Mouse (Mus musculus) hindbrain, postnatal 0 days (tissue): Measurements from ENCODE around the gene Vmn1r197. TPM values are rescaled to one million over a fixed set of nuclear protein-coding genes. Genes with fewer than 3 reads are reported as not detected.
"Not testable (repeated sequence)": the region's sequence is repeated elsewhere in the genome, so short reads cannot be mapped to it uniquely, and the experiment has no call there.

Source experiments
- ATAC-seq: fragments of 200-750 bp; cut with Nextera tagmentation; 2 replicates; pipeline ENCODE4 v1.8.0; 2017; ENCODE audit warnings: mild to moderate bottlenecking, moderate TSS enrichment, moderate library complexity
- DNase-seq: peaks from one replicate; pipeline ENCODE4 v3.0.0-alpha.2; 2015; ENCODE audit warnings: low spot score
- H3K27ac ChIP-seq: fragments of 300-500 bp; sonication (generic); 2 replicates; pipeline ENCODE4 v1.5.1; 2014; ENCODE audit warnings: mild to moderate bottlenecking
- H3K27me3 ChIP-seq: fragments of 300-500 bp; sonication (generic); 2 replicates; pipeline ENCODE4 v1.6.1; 2014; ENCODE audit warnings: low read length, mixed read lengths; ENCODE audit not compliant: insufficient read depth
- H3K36me3 ChIP-seq: fragments of 300-500 bp; sonication (generic); 2 replicates; pipeline ENCODE4 v1.6.1; 2014; ENCODE audit warnings: low read length, mixed read lengths; ENCODE audit not compliant: insufficient read depth
- H3K4me1 ChIP-seq: fragments of 300-500 bp; sonication (generic); 2 replicates; pipeline ENCODE4 v1.6.1; 2014; ENCODE audit warnings: antibody characterized with exemption, low read length, mixed read lengths; ENCODE audit not compliant: insufficient read depth
- H3K4me2 ChIP-seq: fragments of 300-500 bp; sonication (generic); 2 replicates; pipeline ENCODE4 v1.6.1; 2014; ENCODE audit warnings: low read depth, mild to moderate bottlenecking, low read length, moderate library complexity, mixed read lengths
- H3K4me3 ChIP-seq: fragments of 300-500 bp; sonication (generic); 2 replicates; pipeline ENCODE4 v1.5.1; 2014; ENCODE audit warnings: low read length
- H3K9ac ChIP-seq: fragments of 300-500 bp; sonication (generic); replicated peaks from 2 replicates; pipeline ENCODE4 v1.6.1; 2014; ENCODE audit warnings: mild to moderate bottlenecking, low read length, moderate library complexity, mixed read lengths
- H3K9me3 ChIP-seq: fragments of 300-500 bp; sonication (generic); 2 replicates; pipeline ENCODE4 v1.6.1; 2016; ENCODE audit warnings: low read length, mixed read lengths
- CTCF ChIP-seq: IDR thresholded peaks from 2 replicates; pipeline ENCODE4 v1.5.1; 2016; ENCODE audit warnings: antibody characterized with exemption, control low read depth, low read depth
- WGBS: fragments of 180-500 bp; shearing (Covaris S2); extraction: QIAGEN DNeasy Blood & Tissue Kit; methylation state at CpG from one replicate; pipeline ENCODE4 v1.1.7; 2014; 5-methylcytosine and 5-hydroxymethylcytosine counted together
- polyA plus RNA-seq: library from polyadenylated mRNA; unstranded; fragments of >200 nt; fragmentation: Nextera tagmentation; extraction: Ambion mirVana; gene quantifications from 2 replicates; pipeline ENCODE4 v1.2.1, GENCODE M21; 2015
- total RNA-seq: library from RNA; depleted of rRNA; stranded (reverse); fragments of >200 nt; gene quantifications from 2 replicates; pipeline ENCODE4 v1.2.3, GENCODE M21; 2014; rRNA removed

The Vmn1r197 gene
- total and polyA plus RNA-seq, 2 experiments from 2014 or later, result not detected

GRCm38 (mm10) chr13:22333269-22333668, 8.9 kb downstream of the Vmn1r197 start:
- DNase-seq, result no peak
- H3K4me2 ChIP-seq, result no peak overlapping the region
- no peak for TF ChIP-seq CTCF
- 68% methylated on average over 2 of the region's 2 CpGs for WGBS
- H3K27ac ChIP-seq, result no peak overlapping the region
- ATAC-seq, result no peak
- H3K9ac ChIP-seq, result no peak overlapping the region
- H3K9me3 ChIP-seq, result no peaks in the 10 kb centered on the region
- no peaks in the 10 kb centered on the region for H3K36me3 ChIP-seq
- H3K4me3 ChIP-seq, result no peak overlapping the region
- H3K4me1 ChIP-seq, result no peaks in the 10 kb centered on the region
- no peaks in the 10 kb centered on the region for H3K27me3 ChIP-seq

GRCm38 (mm10) chr13:22335565-22335964, 11.2 kb downstream of the Vmn1r197 start:
- Histone ChIP-seq H3K27ac (no peak overlapping the region), H3K27me3 (no peaks in the 10 kb centered on the region), H3K9me3 (no peaks in the 10 kb centered on the region), H3K36me3 (no peaks in the 10 kb centered on the region), H3K4me2 (no peak overlapping the region), H3K9ac (no peak overlapping the region), H3K4me1 (no peaks in the 10 kb centered on the region), H3K4me3 (no peak overlapping the region)
- ATAC-seq (no peak), DNase-seq (no peak)
- no peak for TF ChIP-seq CTCF
- WGBS, result 82% methylated on average over 1 of the region's 1 CpGs

GRCm38 (mm10) chr13:22350064-22350463, 25.7 kb downstream of the Vmn1r197 start, which contains the start of gene Vmn1r198:
Gene Vmn1r198, plus strand, starts transcription at chr13:22350364.
- no peaks in the 10 kb centered on the region for H3K36me3 ChIP-seq
- no peaks in the 10 kb centered on the region for H3K9me3 ChIP-seq
- no peak within 1 kb of the TSS for H3K4me3 ChIP-seq
- WGBS, result 52% methylated on average over 1 of the region's 1 CpGs
- ATAC-seq, result no peak
- no peak within 1 kb of the TSS for H3K9ac ChIP-seq
- no peaks in the 10 kb centered on the region for H3K27me3 ChIP-seq
- H3K27ac ChIP-seq, result no peak within 1 kb of the TSS
- DNase-seq, result no peak
- H3K4me1 ChIP-seq, result no peaks in the 10 kb centered on the region
- no peak for TF ChIP-seq CTCF
- H3K4me2 ChIP-seq, result no peak within 1 kb of the TSS

DNA sequence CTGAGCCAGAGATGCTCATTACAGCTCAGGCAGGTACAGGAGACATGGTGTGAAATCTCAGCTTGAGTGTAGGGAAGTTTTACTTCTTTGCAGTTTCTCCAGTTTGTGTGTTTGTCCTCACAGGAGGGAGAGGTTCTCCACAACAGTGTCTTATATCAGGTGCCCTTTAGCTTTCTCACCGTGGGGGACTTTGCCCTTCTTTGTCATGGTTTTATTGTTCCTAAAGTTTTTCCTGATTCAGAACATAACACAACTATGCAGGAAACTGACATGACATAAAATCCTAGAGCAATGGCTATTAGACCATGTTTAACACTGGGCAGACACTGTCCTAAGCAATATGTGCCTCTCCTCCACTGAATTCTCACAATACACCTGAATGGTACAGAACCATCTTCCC, 26.4 kb downstream of the Vmn1r197 start:
- TF ChIP-seq CTCF, result no peak
- H3K4me3 ChIP-seq, result no peak overlapping the region
- 74% methylated on average over 1 of the region's 1 CpGs for WGBS
- no peak overlapping the region for H3K4me2 ChIP-seq
- H3K4me1 ChIP-seq, result no peaks in the 10 kb centered on the region
- no peaks in the 10 kb centered on the region for H3K36me3 ChIP-seq
- no peaks in the 10 kb centered on the region for H3K27me3 ChIP-seq
- DNase-seq (no peak), ATAC-seq (no peak)
- H3K9ac ChIP-seq, result no peak overlapping the region
- no peaks in the 10 kb centered on the region for H3K9me3 ChIP-seq
- H3K27ac ChIP-seq, result no peak overlapping the region

DNA sequence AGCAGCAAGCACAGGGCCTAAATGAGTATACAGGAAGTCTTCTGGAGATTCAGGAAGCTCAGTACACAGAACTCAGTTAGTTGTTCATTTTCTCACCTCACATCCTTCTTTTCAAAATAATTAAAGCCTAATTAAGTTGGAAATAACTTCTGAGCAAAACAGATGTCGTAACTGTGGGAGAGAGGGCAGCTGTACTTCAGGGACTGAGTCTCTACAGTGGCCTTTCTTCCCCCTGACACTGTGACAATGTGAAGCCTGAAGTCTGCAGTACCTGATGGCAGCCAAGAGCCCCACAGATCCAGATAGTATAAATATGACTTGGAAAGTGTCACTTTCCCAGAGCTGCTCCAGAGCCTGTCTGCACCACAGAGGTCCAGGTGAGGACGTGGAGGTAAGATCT, 55.1 kb downstream of the Vmn1r197 start, which contains the start of gene Vmn1r199:
TSS of gene Vmn1r199 (plus strand) at position 301 of the 400 bp plus-strand sequence.
- Histone ChIP-seq H3K4me2 (no peak within 1 kb of the TSS), H3K36me3 (no peaks in the 10 kb centered on the region), H3K4me1 (no peaks in the 10 kb centered on the region), H3K9ac (no peak within 1 kb of the TSS), H3K27ac (no peak within 1 kb of the TSS), H3K9me3 (no peaks in the 10 kb centered on the region), H3K27me3 (no peaks in the 10 kb centered on the region), H3K4me3 (no peak within 1 kb of the TSS)
- WGBS, result 66% methylated on average over 2 of the region's 2 CpGs
- TF ChIP-seq CTCF, result no peak
- no peak for DNase-seq
- ATAC-seq, result no peak

DNA sequence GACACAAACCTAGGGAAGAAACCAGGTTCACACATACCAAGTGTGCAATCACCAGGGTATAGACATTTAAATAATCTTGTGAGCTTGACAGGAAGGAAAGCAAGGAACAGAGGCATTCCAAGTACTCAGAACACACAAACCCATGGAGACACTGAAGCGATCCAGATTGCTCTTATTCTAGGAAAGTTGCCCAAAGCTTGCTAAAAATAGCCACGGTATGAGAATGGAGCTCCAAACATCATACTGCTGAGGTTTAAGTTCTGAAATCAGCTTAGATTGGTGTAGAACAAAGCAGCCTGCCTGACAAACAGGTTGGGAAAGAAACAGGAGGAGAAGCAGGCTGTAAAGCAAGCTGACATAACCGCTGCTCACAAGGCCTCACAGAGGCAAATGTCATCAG, 56.7 kb downstream of the Vmn1r197 start:
- ATAC-seq, H3K4me3 ChIP-seq, H3K9ac ChIP-seq, H3K36me3 ChIP-seq, H3K4me1 ChIP-seq, H3K9me3 ChIP-seq, H3K4me2 ChIP-seq, H3K27me3 ChIP-seq, DNase-seq, H3K27ac ChIP-seq: not testable (repeated sequence)
- 67% methylated on average over 3 of the region's 3 CpGs for WGBS

Other genes with a start within 250 kb of the Vmn1r197 start
- not detected in 2 replicates for gene Vmn1r188, start 240.1 kb upstream of the Vmn1r197 start, total RNA-seq
- gene Vmn1r188, start 240.1 kb upstream of the Vmn1r197 start, polyA plus RNA-seq, result not detected in 2 replicates
- gene Vmn1r189, start 218.8 kb upstream of the Vmn1r197 start, total RNA-seq, result not detected in 2 replicates
- not detected in 2 replicates for gene Vmn1r189, start 218.8 kb upstream of the Vmn1r197 start, polyA plus RNA-seq
- gene Vmn1r191, start 140.6 kb upstream of the Vmn1r197 start, total RNA-seq, result not detected in 2 replicates
- not detected in 2 replicates for gene Vmn1r191, start 140.6 kb upstream of the Vmn1r197 start, polyA plus RNA-seq
- gene Vmn1r192, start 133.4 kb upstream of the Vmn1r197 start, total RNA-seq, result not detected in 2 replicates
- gene Vmn1r192, start 133.4 kb upstream of the Vmn1r197 start, polyA plus RNA-seq, result not detected in 2 replicates
- not detected in 2 replicates for gene Vmn1r193, start 101.4 kb upstream of the Vmn1r197 start, total RNA-seq
- not detected in 2 replicates for gene Vmn1r193, start 101.4 kb upstream of the Vmn1r197 start, polyA plus RNA-seq
- not detected in 2 replicates for gene Vmn1r194, start 80.4 kb upstream of the Vmn1r197 start, total RNA-seq
- gene Vmn1r194, start 80.4 kb upstream of the Vmn1r197 start, polyA plus RNA-seq, result not detected in 2 replicates
- gene Vmn1r195, start 54.1 kb upstream of the Vmn1r197 start, total RNA-seq, result not detected in 2 replicates
- gene Vmn1r195, start 54.1 kb upstream of the Vmn1r197 start, polyA plus RNA-seq, result not detected in 2 replicates
- not detected in 2 replicates for gene Vmn1r196, start 34.7 kb upstream of the Vmn1r197 start, total RNA-seq
- gene Vmn1r196, start 34.7 kb upstream of the Vmn1r197 start, polyA plus RNA-seq, result not detected in 2 replicates
- not detected in 2 replicates for gene Vmn1r198, start 25.8 kb downstream of the Vmn1r197 start, total RNA-seq
- not detected in 2 replicates for gene Vmn1r198, start 25.8 kb downstream of the Vmn1r197 start, polyA plus RNA-seq
- gene Vmn1r199, start 55.2 kb downstream of the Vmn1r197 start, total RNA-seq, result not detected in 2 replicates
- not detected in 2 replicates for gene Vmn1r199, start 55.2 kb downstream of the Vmn1r197 start, polyA plus RNA-seq
- not detected in 2 replicates for gene Vmn1r200, start 65.8 kb downstream of the Vmn1r197 start, total RNA-seq
- not detected in 2 replicates for gene Vmn1r200, start 65.8 kb downstream of the Vmn1r197 start, polyA plus RNA-seq
- not detected in 2 replicates for gene Vmn1r201, start 147.3 kb downstream of the Vmn1r197 start, total RNA-seq
- not detected in 2 replicates for gene Vmn1r201, start 147.3 kb downstream of the Vmn1r197 start, polyA plus RNA-seq
- gene Vmn1r202, start 180.8 kb downstream of the Vmn1r197 start, total RNA-seq, result not detected in 2 replicates
- not detected in 2 replicates for gene Vmn1r202, start 180.8 kb downstream of the Vmn1r197 start, polyA plus RNA-seq
- gene Vmn1r203, start 193.5 kb downstream of the Vmn1r197 start, total RNA-seq, result not detected in 2 replicates
- gene Vmn1r203, start 193.5 kb downstream of the Vmn1r197 start, polyA plus RNA-seq, result not detected in 2 replicates
- not detected in 2 replicates for gene Vmn1r204, start 228.6 kb downstream of the Vmn1r197 start, total RNA-seq
- gene Vmn1r204, start 228.6 kb downstream of the Vmn1r197 start, polyA plus RNA-seq, result not detected in 2 replicates